Mouse (Mus musculus) thymus, adult 2 months (tissue): ENCODE measurements around the gene Tanc1.

Source experiments
- CTCF ChIP-seq: fragments of 200-500 bp; IDR thresholded peaks from 2 replicates; pipeline ENCODE4 v1.5.1; 2012; ENCODE audit warnings: mild to moderate bottlenecking, control low read depth, low read length, moderate library complexity, borderline replicate concordance; ENCODE audit not compliant: control insufficient read depth, poor library complexity, insufficient read depth; ENCODE audit errors: extremely low read depth
- POLR2A ChIP-seq: fragments of 200-500 bp; IDR thresholded peaks from 2 replicates; pipeline ENCODE4 v1.6.1; 2012; ENCODE audit warnings: mild to moderate bottlenecking, low read length, control low read depth, moderate library complexity; ENCODE audit not compliant: control insufficient read depth, poor library complexity, insufficient read depth; ENCODE audit errors: extremely low read depth

GRCm38 (mm10) chr2:59745428-59745827, 133.6 kb downstream of the Tanc1 start:
- TF ChIP-seq CTCF, result no peak
- no peak for TF ChIP-seq POLR2A
